Mouse (Mus musculus): ENCODE data around the gene Snx20.

- TF ChIP-seq POLR2A (IDR thresholded peaks at IDR 0.05; ENCODE audit: control insufficient read depth, low read depth, low read length) (no peak), CTCF (IDR thresholded peaks at IDR 0.05; ENCODE audit: control insufficient read depth, insufficient read depth, insufficient replicate concordance, low read depth, low read length) (no peak)
Observed at GRCm38 (mm10) chr8:88626940-88627264, 9.0 kb downstream of the Snx20 start.

Data from testis, adult 2 months (tissue).